Mouse (Mus musculus): ENCODE measurements around the gene Capsl. TPM values are rescaled to one million over a fixed set of nuclear protein-coding genes. Genes with fewer than 3 reads are reported as not detected.
A peak's percentile ranks its signal among the peaks of the same experiment; 100 is the strongest.

Capsl gene
- 1 to 10 TPM; 1.8 to 2.0 TPM for total RNA-seq (2021)
- long read RNA-seq, experiment 1, partial matches to known transcripts = 0 of 1 reads
- long read RNA-seq, experiment 1, other reads (novel, unspliced or antisense) = 1 of 1 reads
- long read RNA-seq, experiment 2, partial matches to known transcripts = 0 of 4 reads
- long read RNA-seq, experiment 2, other reads (novel, unspliced or antisense) = 0 of 4 reads

- peak; percentile 81 to 84 for DNase-seq (ENCODE audit: low spot score in 2 of 2)
- Histone ChIP-seq H3K4me3 (peak within 1 kb of the TSS; percentile 39), H3K27ac (peak within 1 kb of the TSS; percentile 36; the same call in 1 of the 2 replicates)
- TF ChIP-seq CTCF (conservative IDR thresholded peaks at IDR 0.05) = no peak
These were observed at the start of gene Capsl for GRCm38 (mm10) chr15:9435534-9436180. Gene Capsl, plus strand, starts transcription at chr15:9436028.

GRCm38 (mm10) chr15:9409475-9409874 lies 26.4 kb upstream of the Capsl start:
- Histone ChIP-seq H3K4me3 (no peak overlapping the region), H3K27ac (no peak overlapping the region)
- no peak for DNase-seq (ENCODE audit: low spot score in 2 of 2)
- no peak for TF ChIP-seq CTCF (conservative IDR thresholded peaks at IDR 0.05)

GRCm38 (mm10) chr15:9421163-9421562 lies 14.7 kb upstream of the Capsl start:
- Histone ChIP-seq H3K27ac (no peak overlapping the region), H3K4me3 (no peak overlapping the region)
- TF ChIP-seq CTCF (conservative IDR thresholded peaks at IDR 0.05) = no peak
- no peak for DNase-seq (ENCODE audit: low spot score in 2 of 2)

- TF ChIP-seq CTCF (conservative IDR thresholded peaks at IDR 0.05) = no peak; the same call in 1 of the 2 replicates
- no peak overlapping the region for H3K4me3 ChIP-seq
- H3K27ac ChIP-seq = no peak overlapping the region
- no peak for DNase-seq (ENCODE audit: low spot score in 2 of 2)
These were observed 8.0 kb upstream of the Capsl start for GRCm38 (mm10) chr15:9427849-9428248.

GRCm38 (mm10) chr15:9429843-9430242 lies 6.0 kb upstream of the Capsl start:
- Histone ChIP-seq H3K4me3 (no peak overlapping the region), H3K27ac (no peak overlapping the region)
- no peak for DNase-seq (ENCODE audit: low spot score in 2 of 2)
- TF ChIP-seq CTCF (conservative IDR thresholded peaks at IDR 0.05) = no peak

GRCm38 (mm10) chr15:9451999-9452398 lies 16.2 kb downstream of the Capsl start:
- no peak for DNase-seq (ENCODE audit: low spot score in 2 of 2)
- peak; percentile 54 for TF ChIP-seq CTCF (conservative IDR thresholded peaks at IDR 0.05)
- Histone ChIP-seq H3K4me3 (no peak overlapping the region), H3K27ac (no peak overlapping the region)

- no peak for DNase-seq (ENCODE audit: low spot score in 2 of 2)
- Histone ChIP-seq H3K4me3 (no peak overlapping the region), H3K27ac (no peak overlapping the region)
- no peak for TF ChIP-seq CTCF (conservative IDR thresholded peaks at IDR 0.05)
These were observed 17.0 kb downstream of the Capsl start for GRCm38 (mm10) chr15:9452842-9453241.

- Histone ChIP-seq H3K27ac (no peak overlapping the region), H3K4me3 (no peak overlapping the region)
- DNase-seq (ENCODE audit: low spot score in 2 of 2) = no peak
- TF ChIP-seq CTCF (conservative IDR thresholded peaks at IDR 0.05) = no peak
These were observed 18.4 kb downstream of the Capsl start for GRCm38 (mm10) chr15:9454198-9454597.

- peak; percentile 81 for TF ChIP-seq CTCF (conservative IDR thresholded peaks at IDR 0.05)
- no peak overlapping the region for H3K4me3 ChIP-seq
- DNase-seq (ENCODE audit: low spot score in 2 of 2) = peak; percentile 21 to 47
- no peak overlapping the region for H3K27ac ChIP-seq
These were observed 19.4 kb downstream of the Capsl start for GRCm38 (mm10) chr15:9455241-9455640.

- H3K27ac ChIP-seq = no peak overlapping the region
- no peak overlapping the region for H3K4me3 ChIP-seq
- DNase-seq (ENCODE audit: low spot score in 2 of 2) = peak in 1 of 2 experiments; percentile 2
- TF ChIP-seq CTCF (conservative IDR thresholded peaks at IDR 0.05) = no peak
These were observed 27.7 kb downstream of the Capsl start for GRCm38 (mm10) chr15:9463521-9464027.

GRCm38 (mm10) chr15:9464039-9464438 lies 28.2 kb downstream of the Capsl start:
- Histone ChIP-seq H3K4me3 (no peak overlapping the region), H3K27ac (no peak overlapping the region)
- DNase-seq (ENCODE audit: low spot score in 2 of 2) = no peak
- no peak for TF ChIP-seq CTCF (conservative IDR thresholded peaks at IDR 0.05)

- Histone ChIP-seq H3K4me3 (no peak overlapping the region), H3K27ac (no peak overlapping the region)
- no peak for DNase-seq (ENCODE audit: low spot score in 2 of 2)
- no peak for TF ChIP-seq CTCF (conservative IDR thresholded peaks at IDR 0.05)
These were observed 35.3 kb downstream of the Capsl start for GRCm38 (mm10) chr15:9471053-9471685.

- Histone ChIP-seq H3K4me3 (no peak overlapping the region), H3K27ac (no peak overlapping the region)
- no peak for TF ChIP-seq CTCF (conservative IDR thresholded peaks at IDR 0.05)
- DNase-seq (ENCODE audit: low spot score in 2 of 2) = no peak
These were observed 36.3 kb downstream of the Capsl start for GRCm38 (mm10) chr15:9472167-9472566.
